Mouse (Mus musculus) brain, embryonic 14.5 days (tissue): ENCODE measurements around the gene Scml4.

Experiments
- CTCF ChIP-seq: fragments of 200-500 bp; IDR thresholded peaks from 2 replicates; pipeline ENCODE4 v1.5.1; 2012; ENCODE audit warnings: inconsistent platforms, mild to moderate bottlenecking, moderate library complexity, borderline replicate concordance; ENCODE audit not compliant: insufficient read depth, insufficient read length; ENCODE audit errors: extremely low read depth
- POLR2A ChIP-seq: fragments of 200-500 bp; IDR thresholded peaks from 2 replicates; pipeline ENCODE4 v1.6.1; 2012; ENCODE audit warnings: mild to moderate bottlenecking, inconsistent platforms, borderline replicate concordance; ENCODE audit not compliant: poor library complexity, insufficient read depth, insufficient read length, severe bottlenecking; ENCODE audit errors: extremely low read depth

- TF ChIP-seq POLR2A, result no peak
- TF ChIP-seq CTCF, result no peak
These were observed 30.2 kb downstream of the Scml4 start for GRCm38 (mm10) chr10:42890365-42890764.
